Mouse (Mus musculus): ENCODE results near the gene 2810004N23Rik.
A peak's percentile ranks its signal among the peaks of the same experiment; 100 is the strongest.

The 2810004N23Rik gene

DNA sequence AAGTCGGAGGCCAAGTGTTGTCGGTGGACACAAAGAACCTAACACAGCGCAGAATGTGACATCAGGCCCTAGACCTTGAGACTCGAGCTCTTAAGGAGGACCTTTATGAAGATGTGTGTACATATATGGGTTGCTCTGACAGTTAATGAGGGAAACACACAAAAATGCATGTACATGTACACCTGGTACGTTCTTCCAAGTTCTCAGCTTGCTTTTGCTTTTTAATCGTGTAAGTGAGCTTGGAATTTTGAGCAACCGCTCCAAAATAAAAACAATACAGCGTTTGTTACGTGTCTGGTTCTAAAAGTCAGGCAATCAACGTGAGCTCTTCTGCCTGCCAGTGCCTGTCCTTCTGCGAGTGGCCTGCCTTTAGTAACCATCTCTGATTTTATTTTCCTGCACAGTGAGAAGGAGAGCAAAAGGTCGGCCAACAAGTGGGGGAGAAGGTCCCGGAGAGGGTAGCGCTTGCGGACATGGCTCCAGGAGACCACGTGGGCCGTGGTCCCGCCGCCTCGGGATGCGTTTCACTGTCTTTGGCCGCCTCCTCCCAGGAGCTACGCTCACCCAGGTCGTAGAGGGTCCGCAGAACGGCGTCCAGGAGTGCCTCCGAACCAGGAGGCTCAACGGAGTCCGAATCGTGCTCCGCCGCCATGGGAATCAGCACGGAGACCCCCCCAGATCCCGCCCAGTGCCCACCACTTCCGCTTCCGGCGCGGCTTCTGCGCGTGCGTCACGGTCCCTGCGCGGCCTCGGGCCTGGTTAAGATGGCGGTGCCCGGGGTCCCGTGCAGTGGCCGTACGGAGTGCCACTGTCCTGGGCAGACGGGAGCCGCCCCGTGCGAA, at the start of gene 2810004N23Rik, which contains the start of gene Gnpat:
2810004N23Rik (minus strand) TSS at position 800 of the 842 bp plus-strand sequence.
Gnpat (plus strand) TSS at position 713 of the 842 bp plus-strand sequence.
- DNase-seq (ENCODE audit: low spot score): peak; percentile 88

DNA sequence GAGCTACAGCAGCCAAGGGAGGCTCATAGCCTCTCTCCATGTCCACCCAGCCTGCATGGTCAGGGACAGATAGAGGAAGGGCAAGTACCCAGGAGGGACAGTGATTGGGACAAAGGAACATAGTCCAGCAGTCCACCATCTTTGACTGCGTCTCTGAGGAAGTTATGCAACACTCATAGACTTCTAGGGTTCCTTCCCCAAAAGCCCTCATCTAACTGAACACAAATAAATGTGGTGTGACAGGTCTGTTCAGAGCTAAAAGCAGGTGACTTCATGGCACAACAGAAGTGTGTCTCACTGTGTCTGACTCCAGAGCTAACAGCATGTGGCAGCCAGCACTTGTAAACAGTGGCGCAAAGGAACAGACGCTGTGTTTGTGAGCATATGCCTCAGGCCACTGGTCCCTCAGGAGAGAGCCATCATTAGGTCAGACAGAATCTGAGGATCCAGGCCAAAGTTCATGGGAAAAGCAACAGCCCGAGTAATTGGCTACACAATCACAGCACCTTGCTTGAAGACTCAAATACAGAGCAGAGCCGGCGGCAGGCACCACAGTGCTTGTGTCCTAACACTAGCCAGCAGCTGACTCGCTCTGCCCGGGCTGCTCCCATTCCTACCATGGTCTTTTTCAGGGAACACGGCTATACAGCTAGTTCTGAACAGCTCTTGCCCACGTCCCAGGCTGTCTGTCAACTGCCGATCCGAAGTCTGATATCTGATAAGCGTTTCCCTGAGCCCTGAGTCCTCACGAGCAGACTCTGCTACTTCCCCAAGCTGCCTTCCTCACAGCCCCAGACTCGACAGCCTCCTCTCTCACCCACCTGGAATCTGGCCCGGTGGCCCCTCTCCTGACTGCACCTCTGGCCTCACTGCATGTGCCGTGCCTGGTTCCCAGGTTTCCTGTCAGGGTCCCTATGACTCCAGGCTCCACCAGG, 49.3 kb upstream of the 2810004N23Rik start:
- DNase-seq (ENCODE audit: low spot score): peak; percentile 52

DNA sequence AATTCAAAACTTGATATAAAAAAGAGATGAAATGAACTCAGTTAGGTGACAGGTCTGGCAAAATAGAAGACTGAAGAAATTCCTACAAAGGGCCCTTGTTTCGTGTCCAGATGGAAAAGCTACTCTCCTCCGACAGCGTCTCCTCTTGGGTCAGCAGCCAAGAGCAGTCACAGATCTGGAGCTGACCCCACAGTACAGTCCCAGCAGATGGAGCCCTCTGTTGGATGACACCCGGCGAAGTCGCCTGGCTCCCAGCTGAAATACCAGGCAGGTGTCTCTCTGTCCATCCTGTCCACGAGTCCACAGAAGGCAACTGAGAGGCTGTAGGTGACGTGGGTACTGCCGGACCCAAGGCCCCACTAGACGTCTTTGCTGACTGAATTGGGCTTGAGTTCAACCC, 47.4 kb upstream of the 2810004N23Rik start:
- DNase-seq (ENCODE audit: low spot score): no peak

DNA sequence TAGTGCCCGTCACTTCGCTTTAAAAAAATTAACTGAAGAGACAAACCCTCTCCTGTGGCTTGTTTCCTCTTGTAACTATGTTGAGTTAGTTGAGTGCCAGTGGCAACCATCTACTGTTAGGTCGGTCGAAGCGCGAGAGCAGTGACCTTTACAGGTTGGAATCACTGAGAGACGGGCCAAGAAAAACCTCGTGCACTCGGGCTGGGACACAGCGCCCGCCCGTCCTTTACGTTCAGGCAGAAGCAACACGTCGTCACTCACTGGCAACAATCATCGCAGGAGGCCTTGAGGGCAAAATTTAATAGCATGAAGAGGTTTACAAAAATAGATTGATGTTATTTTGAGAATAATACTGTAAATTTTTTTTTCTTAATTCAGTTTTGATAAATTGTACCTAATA, 47.0 kb upstream of the 2810004N23Rik start:
- DNase-seq (ENCODE audit: low spot score): no peak

DNA sequence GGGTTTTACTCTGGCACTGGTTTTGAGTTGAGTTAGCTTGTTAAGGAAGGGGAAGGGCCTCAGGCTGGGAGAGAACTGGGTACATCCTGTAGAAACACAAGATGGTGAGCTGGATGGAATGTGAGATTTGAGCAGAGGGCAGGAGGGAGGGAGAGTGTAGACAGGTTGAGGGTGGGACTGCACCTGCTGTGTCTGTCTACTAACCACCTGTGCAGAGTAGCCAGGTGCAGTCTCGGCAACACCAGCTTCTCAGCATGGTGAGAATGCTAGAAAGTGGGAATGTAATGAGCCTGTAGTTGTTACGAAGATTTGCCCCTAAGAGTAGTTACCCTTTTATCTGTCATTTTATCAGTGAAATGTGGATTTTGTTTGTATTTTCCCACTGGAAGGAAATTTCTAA, 42.6 kb upstream of the 2810004N23Rik start:
- DNase-seq (ENCODE audit: low spot score): no peak

DNA sequence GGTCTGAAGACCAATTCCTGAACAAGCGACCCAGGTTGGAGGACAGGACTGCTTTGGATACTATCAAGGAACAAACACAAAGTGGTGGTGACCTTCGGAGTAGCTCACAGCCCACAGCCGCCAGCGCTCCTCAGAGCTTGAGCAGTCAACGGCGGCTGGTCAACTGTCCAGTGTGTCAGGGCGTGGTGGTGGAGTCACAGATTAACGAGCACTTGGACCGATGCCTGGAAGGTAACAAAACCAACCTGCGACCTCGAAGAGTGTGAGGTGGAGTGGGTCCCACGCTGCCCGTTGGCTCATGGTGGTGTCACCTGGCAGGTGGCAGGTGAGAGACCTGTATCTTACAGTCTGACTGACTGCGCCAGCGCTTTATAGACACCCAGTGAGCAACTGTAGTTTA, 40.3 kb upstream of the 2810004N23Rik start:
- no peak for DNase-seq (ENCODE audit: low spot score)

DNA sequence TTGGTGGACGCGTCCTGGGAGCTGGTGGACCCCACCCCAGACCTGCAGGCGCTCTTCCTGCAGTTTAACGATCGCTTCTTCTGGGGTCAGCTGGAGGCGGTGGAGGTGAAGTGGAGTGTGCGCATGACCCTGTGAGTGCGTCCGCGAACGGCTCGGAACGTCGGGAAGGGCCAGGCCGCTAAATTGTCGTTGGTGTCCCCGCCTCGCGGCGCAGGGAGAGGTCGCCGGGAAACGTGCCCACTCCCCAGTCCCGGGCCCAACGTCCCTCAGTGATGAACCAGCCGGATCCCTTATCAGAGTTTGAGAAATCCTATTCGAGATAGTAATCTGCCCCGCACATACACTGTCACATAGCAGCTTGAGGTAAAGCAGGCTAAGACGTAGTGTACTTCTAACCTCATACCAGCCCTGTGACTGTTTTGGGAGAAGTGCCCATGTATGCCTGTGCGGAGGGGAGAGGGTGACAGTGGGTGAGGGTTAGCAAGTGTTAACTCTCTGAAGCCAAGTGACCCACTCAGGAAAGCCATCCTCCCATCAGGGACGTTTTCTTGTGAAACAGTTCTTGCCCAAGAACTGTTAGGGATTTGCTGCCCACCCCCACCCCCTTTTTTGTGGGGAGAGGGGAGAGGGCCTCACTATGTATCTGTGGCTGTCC, 35.5 kb upstream of the 2810004N23Rik start:
- DNase-seq (ENCODE audit: low spot score): peak; percentile 68

DNA sequence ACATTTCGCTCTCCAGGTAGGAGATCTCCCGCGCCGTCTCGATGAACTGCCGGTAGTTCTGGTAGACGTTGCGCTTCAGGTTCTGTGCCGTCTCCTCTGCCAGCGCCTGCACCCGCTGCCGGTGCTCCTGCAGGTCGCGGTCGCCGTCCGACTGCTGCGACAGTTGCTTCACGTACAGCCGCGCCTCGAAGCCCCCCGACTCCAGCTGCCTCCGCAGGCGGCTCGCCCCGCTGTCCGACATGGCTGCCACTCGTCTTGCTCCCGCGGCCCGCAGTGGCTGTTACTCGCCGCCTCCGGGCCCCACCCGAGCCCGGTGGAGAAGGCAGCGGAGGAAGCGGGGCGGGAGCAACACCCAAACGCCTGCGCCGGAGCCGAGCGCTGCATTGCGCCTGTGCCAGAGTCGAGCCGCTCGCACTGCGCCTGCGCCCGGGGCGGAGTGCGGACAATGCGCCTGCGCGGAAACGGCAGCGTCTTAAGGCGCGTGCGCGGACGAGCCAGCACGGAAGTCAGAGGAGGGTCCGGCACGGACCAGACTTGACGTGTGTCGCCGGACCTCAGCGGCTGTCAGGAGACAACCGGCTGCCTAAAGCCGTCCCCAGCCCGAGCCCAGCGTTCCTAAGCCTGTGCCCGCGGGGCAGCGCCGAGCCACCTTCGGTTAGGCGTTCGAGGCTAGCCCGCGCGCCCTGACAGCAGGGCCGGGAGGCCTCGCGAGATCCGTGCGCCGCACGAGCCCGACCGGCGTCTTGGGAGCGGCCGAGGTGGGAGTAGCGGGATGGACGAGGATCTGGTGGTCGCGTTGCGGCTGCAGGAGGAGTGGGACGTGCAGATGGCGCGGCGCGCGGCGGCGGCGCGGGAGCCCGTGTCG, 34.7 kb upstream of the 2810004N23Rik start, which contains the start of the genes Exoc8 and Sprtn:
Exoc8 (minus strand) TSS at position 320 of the 865 bp plus-strand sequence.
Sprtn (plus strand) TSS at position 501 of the 865 bp plus-strand sequence.
- DNase-seq (ENCODE audit: low spot score): peak; percentile 96

DNA sequence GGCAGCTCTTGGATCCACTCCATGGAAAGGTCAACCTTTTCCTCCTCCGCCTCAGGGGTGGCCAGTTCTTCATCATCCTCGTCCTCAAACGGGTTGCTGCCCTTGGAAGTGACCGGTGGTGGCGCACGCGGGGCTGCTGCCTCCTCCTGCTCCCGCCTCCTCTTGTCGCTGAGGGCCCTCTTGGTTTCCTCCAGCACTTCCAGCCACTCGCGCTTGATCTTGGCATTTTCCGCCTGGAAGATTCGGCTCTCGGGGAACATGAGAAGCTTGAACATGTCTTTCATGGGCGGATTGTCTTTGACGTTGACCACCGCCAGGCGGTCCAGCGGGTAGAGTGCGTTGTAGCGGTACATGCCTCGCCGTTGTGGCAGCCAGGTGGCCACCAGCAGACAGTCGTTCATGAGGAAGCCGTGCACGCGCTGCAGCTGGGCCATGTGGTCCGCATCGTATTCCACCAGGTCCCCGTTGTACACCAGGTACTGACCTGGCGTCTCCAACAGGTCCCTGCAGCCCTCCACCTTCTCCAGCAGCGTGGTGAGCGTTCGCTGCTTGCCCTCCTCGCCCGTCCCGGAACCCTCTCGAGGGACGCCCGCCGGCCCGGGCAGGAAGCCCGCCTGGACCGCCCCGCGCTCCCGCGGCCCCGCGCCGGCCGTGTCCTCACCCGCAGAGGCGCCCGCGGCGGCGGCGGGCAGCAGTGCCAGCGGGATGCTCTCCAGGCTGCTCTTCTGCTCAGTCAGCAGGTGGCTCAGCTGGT, 33.9 kb upstream of the 2810004N23Rik start:
- peak; percentile 62 for DNase-seq (ENCODE audit: low spot score)

DNA sequence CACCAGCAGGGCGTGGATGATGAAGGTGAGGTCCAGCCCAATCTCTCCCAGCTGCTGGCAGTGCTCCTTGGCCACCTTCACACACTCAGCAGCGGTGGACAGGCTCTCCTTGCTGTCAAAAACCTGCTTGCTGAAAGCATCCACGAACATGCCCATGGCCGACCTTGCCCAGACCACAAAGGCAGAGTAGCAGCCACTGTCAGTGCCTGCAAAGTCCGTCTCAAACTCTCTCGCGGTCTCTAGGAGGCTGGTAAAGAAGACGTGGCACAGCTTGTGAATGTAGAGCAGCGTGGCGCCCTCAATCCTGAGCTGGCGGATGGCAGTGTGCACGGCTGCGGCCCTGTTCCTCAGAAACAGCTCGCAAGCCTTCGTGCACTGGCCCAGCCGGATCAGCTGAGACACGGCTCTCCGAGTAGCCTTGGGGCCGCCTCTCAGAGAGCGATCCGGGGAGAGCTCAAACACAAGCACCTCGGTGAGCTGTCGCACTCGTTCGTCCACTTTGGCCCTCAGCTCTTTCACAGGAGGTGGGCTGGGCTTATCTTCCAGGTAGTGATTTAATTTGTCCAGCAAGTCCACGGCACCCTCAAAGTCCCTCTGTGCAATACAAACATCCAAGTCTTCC, 33.2 kb upstream of the 2810004N23Rik start:
- no peak for DNase-seq (ENCODE audit: low spot score)

DNA sequence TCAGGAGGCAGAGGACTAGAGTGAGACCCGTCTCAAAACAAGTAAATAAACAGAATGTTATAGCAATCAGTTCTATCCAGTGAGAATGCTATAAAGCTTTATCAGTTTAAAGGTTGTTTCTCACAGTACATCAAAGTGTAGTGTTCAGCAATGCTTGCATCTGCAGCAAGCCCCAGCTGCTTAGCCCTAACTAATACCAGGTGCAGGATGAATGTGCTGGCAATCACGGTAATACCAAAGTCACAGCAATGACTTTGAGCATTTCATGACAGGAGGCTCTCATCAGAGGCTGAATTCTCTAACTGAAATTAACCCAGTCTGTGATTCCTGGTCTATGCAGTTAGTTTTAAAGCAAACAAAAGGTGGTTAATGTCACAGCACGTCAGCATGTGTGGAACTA, 29.7 kb upstream of the 2810004N23Rik start:
- no peak for DNase-seq (ENCODE audit: low spot score)

DNA sequence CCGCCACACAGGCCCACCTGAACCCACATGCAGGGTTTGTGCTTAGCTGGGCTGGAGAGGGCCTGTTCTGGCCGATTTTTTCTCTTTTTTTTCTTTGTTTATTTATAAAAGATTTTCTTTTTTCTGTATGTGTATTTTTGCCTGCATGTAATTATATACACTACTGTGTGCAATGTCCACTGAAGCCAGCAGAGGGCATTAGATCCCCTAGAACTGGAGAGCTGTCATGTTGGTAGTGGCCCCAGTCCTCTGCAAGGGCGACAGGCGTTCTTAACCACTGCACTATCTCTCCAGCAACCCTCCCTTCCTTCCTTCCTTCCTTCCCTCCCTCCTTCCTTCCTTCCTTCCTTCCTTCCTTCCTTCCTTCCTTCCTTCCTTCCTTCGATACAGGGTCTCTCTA, 25.5 kb upstream of the 2810004N23Rik start:
- DNase-seq (ENCODE audit: low spot score): no peak

DNA sequence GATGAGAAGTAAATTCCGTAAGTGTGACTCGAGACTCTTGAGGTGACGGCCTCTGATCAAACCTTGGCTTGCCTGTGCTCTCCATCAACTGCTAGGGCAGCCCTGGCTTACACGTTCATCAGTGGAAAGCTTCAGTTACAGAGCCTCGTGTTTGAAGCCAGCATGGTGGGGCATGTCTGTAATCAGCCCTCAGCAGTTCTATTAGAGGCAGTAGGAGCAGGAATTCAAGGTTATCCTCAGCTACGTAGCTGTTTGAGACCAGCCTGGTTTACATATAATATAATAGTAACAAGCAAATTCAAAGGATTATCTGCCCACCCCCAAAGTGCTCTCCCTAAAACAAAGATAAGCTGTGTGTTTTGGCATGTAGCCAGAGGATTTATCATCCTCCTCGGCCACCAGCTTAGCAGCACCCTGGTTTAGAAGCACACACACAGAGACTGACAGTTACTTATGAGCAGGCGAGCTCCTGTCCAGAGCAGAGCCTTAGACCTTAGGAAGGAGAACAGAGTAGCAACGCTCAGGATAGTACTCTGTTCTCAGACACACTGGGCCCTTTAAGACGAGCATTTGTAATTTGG, 16.1 kb upstream of the 2810004N23Rik start:
- no peak for DNase-seq (ENCODE audit: low spot score)

DNA sequence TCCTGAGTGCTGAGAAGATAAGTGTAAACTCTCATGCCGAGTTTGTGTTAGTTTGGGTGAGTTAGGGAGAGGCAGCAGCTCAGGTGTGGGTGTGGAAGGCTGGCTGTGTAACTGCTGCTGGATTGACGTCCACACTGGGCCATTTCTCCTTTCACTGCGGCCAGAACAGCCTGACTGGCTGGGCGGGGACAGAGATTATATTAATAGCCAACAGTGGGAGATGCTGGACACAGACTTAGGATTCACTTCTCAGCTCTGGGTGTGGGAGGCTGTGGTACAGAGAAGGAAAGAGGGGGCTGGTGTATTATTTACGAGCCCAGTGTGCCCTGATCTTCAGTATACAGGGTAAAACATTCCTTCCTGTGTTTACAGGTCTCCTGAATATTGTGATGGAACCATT, 15.2 kb upstream of the 2810004N23Rik start:
- no peak for DNase-seq (ENCODE audit: low spot score)

DNA sequence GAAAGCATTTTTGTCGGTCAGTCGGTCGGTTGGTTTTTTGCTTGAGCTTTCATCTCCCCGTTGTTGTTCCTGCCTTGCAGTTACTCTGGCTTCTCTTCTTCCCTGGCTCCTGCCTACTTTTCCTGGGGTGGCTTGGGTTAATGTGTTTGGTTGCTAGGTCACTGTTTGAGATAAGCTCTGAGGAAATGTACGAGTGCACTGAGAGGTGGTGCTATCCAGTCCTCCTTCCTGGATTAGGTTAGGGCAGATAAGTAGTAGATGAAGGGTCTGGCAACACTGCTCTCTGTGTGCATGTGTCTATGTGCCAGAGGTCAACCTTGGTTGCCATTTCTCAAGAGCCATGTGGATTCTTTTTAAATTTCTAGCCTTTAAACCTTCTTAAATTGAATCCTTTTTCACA, 9.8 kb upstream of the 2810004N23Rik start:
- peak; percentile 50 for DNase-seq (ENCODE audit: low spot score)

DNA sequence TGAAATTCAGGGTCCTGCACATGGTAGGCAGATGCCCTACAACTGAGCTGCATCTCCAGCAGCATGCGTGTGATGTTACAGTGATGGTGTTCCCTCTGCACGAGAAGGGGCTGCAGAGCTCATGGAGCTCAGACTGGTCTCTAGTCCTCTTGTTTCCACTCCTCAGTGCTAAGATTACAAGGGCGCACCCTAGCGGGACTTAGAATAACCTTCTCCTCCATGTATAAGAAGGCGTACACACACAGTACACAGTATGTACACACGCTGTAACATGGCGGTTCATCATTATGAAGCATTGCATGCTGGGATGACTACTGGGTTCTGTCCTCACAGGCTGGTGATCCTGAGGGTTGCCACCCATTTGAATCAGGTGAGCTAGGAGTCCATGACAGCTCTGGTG, 9.2 kb upstream of the 2810004N23Rik start:
- DNase-seq (ENCODE audit: low spot score): no peak

DNA sequence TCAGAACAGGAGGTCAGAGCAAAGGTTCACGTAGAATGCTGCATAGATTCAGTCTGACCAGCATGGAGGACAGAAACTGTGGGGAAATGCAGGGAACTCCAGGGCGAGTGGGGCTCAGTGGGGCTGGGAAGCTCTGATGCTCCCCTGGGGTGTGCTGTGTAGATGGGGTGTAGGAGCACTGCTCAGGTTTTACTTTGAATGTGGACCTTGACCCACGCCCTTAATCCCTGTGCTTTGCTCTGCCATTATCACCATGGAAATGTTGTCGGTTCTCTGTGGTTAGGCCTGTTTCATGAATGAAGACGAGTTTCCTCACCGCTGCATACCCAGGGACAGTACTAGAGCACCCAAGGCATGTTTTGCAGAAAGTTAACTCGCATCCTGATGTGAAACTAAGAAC, 8.6 kb upstream of the 2810004N23Rik start:
- DNase-seq (ENCODE audit: low spot score): no peak

DNA sequence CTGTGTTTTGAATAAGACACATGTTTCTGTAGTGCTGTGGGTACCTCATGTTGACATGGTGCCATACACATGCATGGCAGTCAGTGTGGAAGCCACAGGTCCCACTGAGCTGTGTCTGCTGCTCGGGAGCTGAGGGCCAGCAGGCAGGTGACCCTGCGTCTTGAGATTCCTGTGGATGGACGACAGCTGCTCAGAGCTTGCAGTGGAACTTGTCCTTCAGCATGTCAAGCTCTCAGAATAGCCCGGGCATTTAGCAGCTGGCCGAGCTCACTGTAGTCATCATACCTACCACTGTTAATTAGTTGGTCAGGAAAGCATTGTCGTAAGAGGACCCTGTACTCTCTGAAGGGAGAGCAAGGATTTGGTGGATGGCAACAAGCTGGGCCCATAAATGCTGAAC, 6.8 kb upstream of the 2810004N23Rik start:
- DNase-seq (ENCODE audit: low spot score): no peak

DNA sequence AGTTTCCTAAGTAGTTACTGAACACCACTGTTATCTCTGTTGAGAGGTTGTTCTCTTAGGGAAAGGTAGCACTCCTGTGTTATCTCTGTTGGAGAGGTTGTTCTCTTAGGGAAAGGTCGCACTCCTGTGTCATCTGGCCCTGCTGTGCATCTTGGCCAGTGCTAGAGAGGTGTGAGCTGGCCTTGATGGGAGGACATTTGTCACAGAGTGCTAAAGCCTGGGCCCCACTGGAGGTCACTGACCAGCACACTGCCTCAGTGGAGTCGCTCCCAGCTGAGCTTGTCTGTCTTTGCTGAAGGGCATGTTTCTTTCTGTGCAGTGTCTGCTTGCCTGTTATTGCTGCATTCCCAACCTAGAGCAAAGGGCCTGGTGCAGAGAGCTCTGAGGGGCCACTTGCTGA, 4.2 kb upstream of the 2810004N23Rik start:
- DNase-seq (ENCODE audit: low spot score): no peak

DNA sequence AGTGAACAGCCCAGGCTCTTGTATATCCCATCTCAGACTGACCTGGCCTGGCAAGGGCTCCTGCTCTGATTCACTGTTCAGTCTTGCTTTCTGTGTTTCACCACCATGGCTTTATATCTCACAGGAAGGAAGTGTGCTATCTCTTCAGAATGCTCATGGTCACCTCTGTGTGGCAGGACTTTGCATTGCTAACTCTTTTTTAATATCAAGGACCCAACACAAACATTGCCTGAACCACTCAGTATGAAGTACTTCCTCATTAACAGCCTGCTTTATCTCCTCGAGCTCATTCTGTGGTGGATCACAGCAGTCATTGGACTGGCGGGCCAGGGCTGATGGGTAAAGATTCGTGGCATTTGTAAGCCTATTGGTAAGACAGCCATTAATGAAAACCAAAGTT, 3.7 kb upstream of the 2810004N23Rik start:
- no peak for DNase-seq (ENCODE audit: low spot score)

All from adipocyte (in vitro differentiated cells).